Mouse (Mus musculus) midbrain, embryonic 15.5 days (tissue): ENCODE measurements at regions not wholly inside any gene's neighbourhood (a gene's known extent, or its start where the extent isn't known, plus 50 kb on each side); places are given as distances from the start of the nearest gene placed in this dataset.

Experiments used
- ATAC-seq: fragments of 200-750 bp; cut with Nextera tagmentation; replicated peaks from 2 replicates; pipeline ENCODE4 v1.8.0; 2017; ENCODE audit warnings: moderate TSS enrichment
- H3K27ac ChIP-seq: fragments of 300-500 bp; sonication (generic); 2 replicates; pipeline ENCODE4 v1.5.1; 2015; ENCODE audit warnings: mild to moderate bottlenecking, inconsistent platforms
- H3K27me3 ChIP-seq: fragments of 300-500 bp; sonication (generic); replicated peaks from 2 replicates; pipeline ENCODE4 v1.6.1; 2015; ENCODE audit warnings: inconsistent platforms
- H3K36me3 ChIP-seq: fragments of 300-500 bp; sonication (generic); replicated peaks from 2 replicates; pipeline ENCODE4 v1.6.1; 2015; ENCODE audit warnings: inconsistent platforms
- H3K4me1 ChIP-seq: fragments of 300-500 bp; sonication (generic); 2 replicates; pipeline ENCODE4 v1.6.1; 2015; ENCODE audit warnings: inconsistent platforms
- H3K4me2 ChIP-seq: fragments of 300-500 bp; sonication (generic); 2 replicates; pipeline ENCODE4 v1.6.1; 2015; ENCODE audit warnings: inconsistent platforms, mild to moderate bottlenecking, moderate library complexity
- H3K4me3 ChIP-seq: fragments of 300-500 bp; sonication (generic); 2 replicates; pipeline ENCODE4 v1.5.1; 2015; ENCODE audit warnings: mild to moderate bottlenecking, inconsistent platforms
- H3K9ac ChIP-seq: fragments of 300-500 bp; sonication (generic); 2 replicates; pipeline ENCODE4 v1.6.1; 2015; ENCODE audit warnings: mild to moderate bottlenecking, inconsistent platforms
- H3K9me3 ChIP-seq: fragments of 300-500 bp; sonication (generic); 2 replicates; pipeline ENCODE4 v1.6.1; 2016; ENCODE audit warnings: inconsistent platforms
- WGBS: fragments of 180-500 bp; shearing (Covaris S2); methylation state at CpG from one replicate; pipeline ENCODE4 v1.1.7; 2015; ENCODE audit warnings: mixed read lengths; 5-methylcytosine and 5-hydroxymethylcytosine counted together

GRCm38 (mm10) chr15:17715584-17715983 lies 987.0 kb downstream of the Cdh9 start:
- Histone ChIP-seq H3K27me3 (no peaks in the 10 kb centered on the region), H3K4me3 (no peak overlapping the region), H3K4me1 (no peaks in the 10 kb centered on the region), H3K36me3 (no peaks in the 10 kb centered on the region), H3K9me3 (no peaks in the 10 kb centered on the region), H3K9ac (no peak overlapping the region), H3K4me2 (no peak overlapping the region), H3K27ac (no peak overlapping the region)
- 80% methylated on average over 2 of the region's 2 CpGs for WGBS
- no peak for ATAC-seq

GRCm38 (mm10) chr15:17730651-17731050 lies 1002.1 kb downstream of the Cdh9 start:
- 40% methylated on average over 1 of the region's 1 CpGs for WGBS

GRCm38 (mm10) chr15:17770225-17770677 lies 1041.7 kb downstream of the Cdh9 start:
- H3K4me2 ChIP-seq, result no peak overlapping the region
- no peak overlapping the region for H3K4me3 ChIP-seq
- WGBS, result 52% methylated on average over 10 of the region's 10 CpGs
- H3K9me3 ChIP-seq, result no peaks in the 10 kb centered on the region
- no peaks in the 10 kb centered on the region for H3K36me3 ChIP-seq
- no peak overlapping the region for H3K9ac ChIP-seq
- no peaks in the 10 kb centered on the region for H3K27me3 ChIP-seq
- no peaks in the 10 kb centered on the region for H3K4me1 ChIP-seq
- H3K27ac ChIP-seq, result 0 out of 2 replicates have a peak overlapping the region, but pooled peaks have one; percentile 34
- ATAC-seq, result peak; percentile 81

More at GRCm38 (mm10) chr15:17730651-17731050, 1002.1 kb downstream of the Cdh9 start:
- no peaks in the 10 kb centered on the region for H3K4me1 ChIP-seq
- no peak overlapping the region for H3K27ac ChIP-seq
- no peaks in the 10 kb centered on the region for H3K27me3 ChIP-seq
- no peak overlapping the region for H3K4me2 ChIP-seq
- no peak for ATAC-seq
- H3K9ac ChIP-seq, result no peak overlapping the region
- H3K9me3 ChIP-seq, result no peaks in the 10 kb centered on the region
- H3K4me3 ChIP-seq, result no peak overlapping the region
- H3K36me3 ChIP-seq, result no peaks in the 10 kb centered on the region

- WGBS, result 94% methylated on average over 2 of the region's 2 CpGs
- H3K4me2 ChIP-seq, result no peak overlapping the region
- H3K9me3 ChIP-seq, result no peaks in the 10 kb centered on the region
- ATAC-seq, result no peak
- no peak overlapping the region for H3K4me3 ChIP-seq
- H3K27me3 ChIP-seq, result no peaks in the 10 kb centered on the region
- no peaks in the 10 kb centered on the region for H3K36me3 ChIP-seq
- no peak overlapping the region for H3K27ac ChIP-seq
- no peak overlapping the region for H3K9ac ChIP-seq
- H3K4me1 ChIP-seq, result no peaks in the 10 kb centered on the region
Observed at GRCm38 (mm10) chr15:17779788-17780187, 1039.0 kb upstream of the Cdh10 start.

DNA sequence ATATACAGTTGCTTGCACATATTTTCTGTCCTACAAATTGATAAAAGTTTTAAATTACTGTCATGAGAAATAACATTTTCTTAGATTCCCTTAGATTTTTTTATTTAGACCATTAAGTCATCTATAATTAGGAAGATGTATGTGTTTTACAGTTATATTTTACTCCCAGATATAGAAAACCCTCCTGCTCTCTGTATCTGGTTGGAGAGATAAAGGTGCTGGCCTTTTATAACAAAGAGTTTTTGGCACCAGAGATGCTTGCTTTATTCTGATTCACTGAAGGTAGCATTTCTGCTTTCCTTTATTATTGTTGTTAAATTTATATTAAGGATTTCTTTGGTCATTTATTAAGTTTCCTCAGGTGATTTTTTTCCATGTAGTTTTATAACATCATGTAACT lies 1035.4 kb upstream of the Cdh10 start:
- ATAC-seq, result no peak
- Histone ChIP-seq H3K4me2 (no peak overlapping the region), H3K4me1 (no peaks in the 10 kb centered on the region), H3K27ac (no peak overlapping the region), H3K4me3 (no peak overlapping the region), H3K9ac (no peak overlapping the region), H3K9me3 (no peaks in the 10 kb centered on the region), H3K36me3 (no peaks in the 10 kb centered on the region), H3K27me3 (no peaks in the 10 kb centered on the region)

DNA sequence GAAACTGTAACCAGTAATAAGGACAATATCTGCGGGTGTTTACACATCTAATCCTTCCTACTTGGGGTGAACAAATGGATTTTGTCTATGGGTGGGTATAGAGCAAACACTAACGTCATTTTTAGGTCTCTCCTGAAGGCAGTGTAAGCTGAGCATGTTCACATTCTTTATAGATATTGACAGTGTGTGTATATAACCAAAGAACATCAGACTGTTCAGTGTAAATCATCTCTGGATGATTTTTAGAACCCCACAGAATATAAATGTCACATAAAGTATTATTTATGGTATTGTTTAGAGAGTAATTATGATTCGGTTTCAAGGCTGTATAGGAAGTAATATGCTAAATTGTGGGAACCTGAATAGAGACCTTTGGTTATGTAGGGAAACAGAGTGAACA lies 1021.2 kb upstream of the Cdh10 start:
- H3K36me3 ChIP-seq, result no peaks in the 10 kb centered on the region
- no peak overlapping the region for H3K27ac ChIP-seq
- ATAC-seq, result no peak
- no peaks in the 10 kb centered on the region for H3K9me3 ChIP-seq
- H3K4me1 ChIP-seq, result no peaks in the 10 kb centered on the region
- no peak overlapping the region for H3K9ac ChIP-seq
- H3K4me3 ChIP-seq, result no peak overlapping the region
- H3K4me2 ChIP-seq, result no peak overlapping the region
- no peaks in the 10 kb centered on the region for H3K27me3 ChIP-seq
- WGBS, result 76% methylated on average over 3 of the region's 3 CpGs

DNA sequence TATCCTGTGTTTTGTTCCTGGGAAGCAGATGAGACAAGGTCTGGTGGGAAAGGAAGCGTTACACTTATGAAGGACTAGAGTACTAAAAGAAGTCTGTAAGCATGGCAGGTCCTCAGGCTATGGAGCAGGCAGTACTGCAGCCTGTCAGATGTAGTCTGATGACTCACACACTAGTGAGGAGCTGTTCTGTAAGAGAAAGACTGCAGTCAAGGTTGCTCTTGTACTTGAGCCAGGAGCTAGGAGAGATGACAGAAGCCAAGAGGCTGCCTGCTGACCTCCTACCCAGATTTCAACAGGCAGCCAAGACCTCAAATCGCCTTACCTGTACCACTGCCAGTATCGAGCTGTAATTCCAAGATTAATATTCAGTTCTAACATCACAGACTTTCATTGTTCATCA lies 1017.3 kb upstream of the Cdh10 start:
- 76% methylated on average over 3 of the region's 3 CpGs for WGBS
- Histone ChIP-seq H3K4me2 (no peak overlapping the region), H3K9me3 (no peaks in the 10 kb centered on the region), H3K27me3 (no peaks in the 10 kb centered on the region), H3K27ac (no peak overlapping the region), H3K4me3 (no peak overlapping the region), H3K9ac (no peak overlapping the region), H3K36me3 (no peaks in the 10 kb centered on the region), H3K4me1 (no peaks in the 10 kb centered on the region)
- no peak for ATAC-seq

DNA sequence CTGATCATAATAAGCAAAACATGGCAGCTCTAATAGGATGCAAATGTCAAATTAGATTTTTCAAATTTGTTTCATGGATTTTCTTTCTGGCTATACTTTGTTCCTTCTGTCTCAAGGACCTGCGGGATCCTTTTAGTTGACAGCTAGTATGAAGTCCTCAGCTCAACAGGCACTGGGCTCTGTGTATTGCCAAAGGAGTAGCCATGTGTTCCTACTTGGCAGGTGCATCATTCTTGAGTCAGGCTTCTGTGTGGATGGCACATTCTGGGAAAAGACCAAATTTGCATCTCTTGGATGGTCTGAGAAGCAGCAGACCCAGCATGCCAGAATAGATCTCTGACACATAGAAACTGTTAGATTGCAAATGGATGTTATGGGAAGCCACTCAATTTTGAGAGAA lies 1015.6 kb upstream of the Cdh10 start:
- Histone ChIP-seq H3K4me3 (no peak overlapping the region), H3K9me3 (no peaks in the 10 kb centered on the region), H3K27me3 (no peaks in the 10 kb centered on the region), H3K4me1 (no peaks in the 10 kb centered on the region), H3K36me3 (no peaks in the 10 kb centered on the region), H3K9ac (no peak overlapping the region), H3K4me2 (no peak overlapping the region), H3K27ac (no peak overlapping the region)
- 75% methylated on average over 1 of the region's 1 CpGs for WGBS
- ATAC-seq, result no peak

GRCm38 (mm10) chr15:17830376-17830775 lies 988.4 kb upstream of the Cdh10 start:
- 79% methylated on average over 5 of the region's 5 CpGs for WGBS
- H3K9ac ChIP-seq, result no peak overlapping the region

GRCm38 (mm10) chr15:17831987-17832386 lies 986.8 kb upstream of the Cdh10 start:
- Histone ChIP-seq H3K27ac (no peak overlapping the region), H3K9me3 (no peaks in the 10 kb centered on the region), H3K4me1 (no peaks in the 10 kb centered on the region), H3K27me3 (no peaks in the 10 kb centered on the region), H3K4me2 (no peak overlapping the region), H3K4me3 (no peak overlapping the region), H3K9ac (no peak overlapping the region), H3K36me3 (no peaks in the 10 kb centered on the region)
- 92% methylated on average over 2 of the region's 2 CpGs for WGBS
- no peak for ATAC-seq

More at GRCm38 (mm10) chr15:17830376-17830775, 988.4 kb upstream of the Cdh10 start:
- no peaks in the 10 kb centered on the region for H3K9me3 ChIP-seq
- no peaks in the 10 kb centered on the region for H3K36me3 ChIP-seq
- H3K4me1 ChIP-seq, result no peaks in the 10 kb centered on the region
- no peaks in the 10 kb centered on the region for H3K27me3 ChIP-seq
- no peak overlapping the region for H3K4me3 ChIP-seq
- no peak overlapping the region for H3K4me2 ChIP-seq
- H3K27ac ChIP-seq, result no peak overlapping the region
- no peak for ATAC-seq

DNA sequence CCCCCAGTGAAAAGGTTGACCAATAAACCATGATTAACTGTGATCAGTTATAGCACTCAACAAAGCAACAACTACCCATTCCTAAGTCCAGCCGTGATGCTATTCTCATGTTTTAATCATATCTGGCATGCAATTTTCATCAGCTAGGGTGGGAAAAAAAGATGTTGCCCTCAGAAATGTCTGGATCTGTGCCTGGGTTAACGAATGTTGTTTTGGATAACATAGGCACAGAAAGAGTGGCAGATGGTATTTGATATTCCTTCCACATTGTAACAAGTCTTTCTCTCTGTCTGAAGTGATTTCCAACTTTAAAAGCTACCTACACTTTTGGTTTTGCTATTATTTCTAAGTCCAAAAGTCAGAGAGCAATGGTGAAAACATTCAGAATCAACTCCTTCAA lies 938.6 kb upstream of the Cdh10 start:
- Histone ChIP-seq H3K4me1 (no peaks in the 10 kb centered on the region), H3K4me3 (no peak overlapping the region), H3K9me3 (no peaks in the 10 kb centered on the region), H3K27me3 (no peaks in the 10 kb centered on the region), H3K9ac (no peak overlapping the region), H3K36me3 (no peaks in the 10 kb centered on the region), H3K27ac (no peak overlapping the region), H3K4me2 (no peak overlapping the region)
- 76% methylated on average over 2 of the region's 2 CpGs for WGBS
- no peak for ATAC-seq

- Histone ChIP-seq H3K27ac (no peak overlapping the region), H3K9me3 (no peaks in the 10 kb centered on the region), H3K4me3 (no peak overlapping the region), H3K4me1 (no peaks in the 10 kb centered on the region), H3K4me2 (no peak overlapping the region), H3K27me3 (no peaks in the 10 kb centered on the region), H3K9ac (no peak overlapping the region), H3K36me3 (no peaks in the 10 kb centered on the region)
- no peak for ATAC-seq
- WGBS, result 78% methylated on average over 1 of the region's 1 CpGs
Observed at GRCm38 (mm10) chr15:17889309-17889708, 929.4 kb upstream of the Cdh10 start.

- Histone ChIP-seq H3K27ac (no peak overlapping the region), H3K4me3 (no peak overlapping the region), H3K9me3 (no peaks in the 10 kb centered on the region), H3K4me1 (no peaks in the 10 kb centered on the region), H3K36me3 (no peaks in the 10 kb centered on the region), H3K9ac (no peak overlapping the region), H3K4me2 (no peak overlapping the region), H3K27me3 (no peaks in the 10 kb centered on the region)
- 82% methylated on average over 1 of the region's 1 CpGs for WGBS
- ATAC-seq, result no peak
Observed at GRCm38 (mm10) chr15:17900026-17900425, 918.7 kb upstream of the Cdh10 start.

- H3K36me3 ChIP-seq, result no peaks in the 10 kb centered on the region
- H3K4me2 ChIP-seq, result no peak overlapping the region
- H3K4me3 ChIP-seq, result no peak overlapping the region
- H3K9ac ChIP-seq, result no peak overlapping the region
- H3K9me3 ChIP-seq, result no peaks in the 10 kb centered on the region
- no peaks in the 10 kb centered on the region for H3K27me3 ChIP-seq
- H3K27ac ChIP-seq, result no peak overlapping the region
- ATAC-seq, result no peak
- no peaks in the 10 kb centered on the region for H3K4me1 ChIP-seq
- WGBS, result 96% methylated on average over 2 of the region's 2 CpGs
Observed at GRCm38 (mm10) chr15:17912241-17912640, 906.5 kb upstream of the Cdh10 start.
